Mouse (Mus musculus) adrenal gland, postnatal 14 days (tissue): ENCODE measurements around the gene Rae1. TPM values are rescaled to one million over a fixed set of nuclear protein-coding genes. Genes with fewer than 3 reads are reported as not detected.

ENCODE experiments used
- DNase-seq: peaks from one replicate; pipeline ENCODE4 v3.0.0; 2021; ENCODE audit warnings: mixed read lengths
- long read RNA-seq, 2 experiments: library from polyadenylated mRNA; stranded (forward); transcript quantifications; one replicate each; pipeline ENCODE4 v2.0.0; 2021
- total RNA-seq: library from RNA; stranded (reverse); gene quantifications from 2 replicates; pipeline ENCODE4 v1.2.3, GENCODE M21; 2021

Gene Rae1
- total RNA-seq, result 55.3 and 65.0 TPM in 2 replicates
- long read RNA-seq, experiment 1, transcript Rae1-201 (12 exons, 1,742 nt), result major isoform, 107 of 129 reads
- long read RNA-seq, experiment 1, partial matches to known transcripts, result 7 of 129 reads
- long read RNA-seq, experiment 1, other reads (novel, unspliced or antisense), result 15 of 129 reads
- long read RNA-seq, experiment 2, transcript Rae1-201 (12 exons, 1,742 nt), result major isoform, 78 of 93 reads
- long read RNA-seq, experiment 2, partial matches to known transcripts, result 3 of 93 reads
- long read RNA-seq, experiment 2, other reads (novel, unspliced or antisense), result 11 of 93 reads

DNA sequence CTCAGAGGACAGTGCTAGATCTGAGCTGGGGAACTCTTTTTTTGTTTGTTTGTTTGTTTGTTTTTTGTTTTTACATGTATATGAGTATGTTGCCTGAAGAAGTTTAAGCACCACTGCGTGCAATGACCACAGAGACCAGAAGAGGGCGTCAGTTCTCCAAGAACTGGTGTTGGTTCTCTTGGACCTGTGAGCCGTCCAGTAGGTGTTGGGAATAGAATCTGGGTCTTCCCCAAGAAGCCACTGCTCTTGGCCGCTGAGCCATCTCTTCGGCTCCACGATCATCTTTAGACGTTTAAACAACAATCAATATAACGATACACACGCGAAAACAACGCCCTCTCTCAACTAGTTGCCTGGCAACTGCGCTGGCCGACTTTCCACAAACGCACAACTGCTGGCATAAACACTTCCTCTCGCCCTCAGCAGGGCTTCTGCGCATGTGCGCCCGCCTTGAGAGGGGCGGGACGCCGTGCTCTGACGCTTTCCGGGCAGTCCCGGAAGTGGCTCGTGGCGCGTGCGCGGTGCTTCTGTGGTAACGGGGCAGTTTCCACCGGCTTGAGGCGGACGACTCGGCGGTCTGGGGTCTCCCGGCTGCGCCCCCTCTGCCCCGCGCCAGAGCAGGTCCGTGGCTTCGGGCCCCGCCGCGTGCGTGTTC lies at the start of gene Rae1:
Rae1 (plus strand) TSS at position 488 of the 655 bp plus-strand sequence.
- peak; percentile 100 for DNase-seq

DNA sequence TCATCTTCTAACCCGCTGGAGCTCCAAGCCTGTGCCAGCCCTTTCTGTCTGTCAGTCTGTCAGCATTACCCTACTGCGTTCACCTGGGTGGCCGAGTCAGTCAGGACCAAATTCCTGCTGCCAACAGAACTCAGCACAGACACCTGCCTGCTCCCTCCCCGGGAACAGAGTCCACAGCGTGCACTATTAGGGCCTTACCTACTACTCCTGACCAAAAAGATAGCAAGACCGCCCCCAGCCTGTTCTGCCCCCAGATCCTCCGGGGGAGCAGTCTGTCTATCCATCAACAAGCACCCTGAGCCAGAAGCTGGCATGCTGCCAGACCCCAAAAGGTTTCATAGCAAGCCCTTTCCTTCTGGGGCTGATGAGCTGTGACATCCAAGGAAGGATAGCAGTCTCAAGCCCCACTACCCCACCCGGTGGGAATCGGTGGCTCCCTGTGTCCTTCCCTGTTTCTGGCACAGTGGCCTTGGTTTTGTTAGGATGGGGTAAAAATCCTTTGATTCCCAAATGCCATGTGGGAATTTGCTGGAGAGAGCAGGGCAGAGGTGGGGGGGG lies 49.7 kb upstream of the Rae1 start:
- no peak for DNase-seq

DNA sequence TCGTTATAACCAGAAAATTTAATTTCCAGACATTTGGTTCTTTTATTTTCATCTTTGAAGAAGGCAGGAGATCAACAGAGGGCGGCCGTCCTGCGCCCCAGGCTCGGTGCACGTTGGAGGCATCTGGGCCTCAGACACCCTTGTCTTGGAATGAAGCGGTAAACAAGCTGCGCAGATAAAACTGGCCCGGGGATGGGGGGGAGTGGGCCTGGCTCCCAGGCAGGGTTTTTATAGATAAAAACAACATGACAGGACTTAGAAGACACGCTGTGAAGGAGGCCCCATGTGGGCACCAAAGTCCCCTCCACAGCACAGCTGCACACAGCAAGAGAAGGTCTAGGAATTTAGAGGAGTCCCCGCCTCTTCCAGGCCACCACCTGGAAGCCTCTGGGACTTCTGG lies 49.2 kb upstream of the Rae1 start:
- DNase-seq, result no peak

DNA sequence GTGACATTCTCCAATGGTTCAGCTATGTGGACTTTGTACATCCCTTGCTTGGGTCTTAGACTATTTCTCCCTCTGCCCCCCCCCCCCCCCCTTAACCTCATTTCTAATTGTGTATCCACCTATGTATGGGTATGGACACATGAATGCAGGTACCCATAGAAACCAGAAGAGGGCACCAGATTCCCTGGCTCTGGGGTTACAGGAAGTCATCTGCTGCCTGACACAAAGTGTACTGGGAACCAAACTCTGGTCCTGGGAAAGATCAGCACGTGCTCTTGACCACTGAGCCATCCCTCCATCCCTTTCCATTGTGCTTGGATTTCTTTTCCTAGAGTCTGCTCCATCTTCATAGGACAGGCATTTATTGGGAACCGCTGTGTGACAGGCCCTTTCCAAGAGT lies 47.9 kb upstream of the Rae1 start:
- no peak for DNase-seq

DNA sequence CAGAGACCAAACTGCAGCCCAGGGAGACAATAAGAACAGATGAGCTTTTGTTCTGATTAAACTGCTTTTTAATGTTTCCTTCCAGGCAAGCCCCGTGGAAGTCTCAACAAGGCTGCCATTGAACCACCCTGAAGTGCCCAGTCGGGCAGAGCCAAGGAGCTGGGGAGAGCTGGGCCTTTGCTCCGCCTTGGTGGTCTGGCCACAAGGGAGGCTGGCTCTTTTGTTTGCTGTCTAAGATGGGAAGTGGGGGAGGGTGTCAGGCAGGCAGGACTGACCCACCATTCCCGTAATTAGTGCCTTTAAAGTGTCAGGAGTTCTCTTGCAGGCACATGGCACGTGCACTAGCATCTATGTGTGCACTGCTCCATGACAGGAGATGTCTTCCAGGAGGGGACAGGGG lies 41.3 kb upstream of the Rae1 start:
- no peak for DNase-seq

DNA sequence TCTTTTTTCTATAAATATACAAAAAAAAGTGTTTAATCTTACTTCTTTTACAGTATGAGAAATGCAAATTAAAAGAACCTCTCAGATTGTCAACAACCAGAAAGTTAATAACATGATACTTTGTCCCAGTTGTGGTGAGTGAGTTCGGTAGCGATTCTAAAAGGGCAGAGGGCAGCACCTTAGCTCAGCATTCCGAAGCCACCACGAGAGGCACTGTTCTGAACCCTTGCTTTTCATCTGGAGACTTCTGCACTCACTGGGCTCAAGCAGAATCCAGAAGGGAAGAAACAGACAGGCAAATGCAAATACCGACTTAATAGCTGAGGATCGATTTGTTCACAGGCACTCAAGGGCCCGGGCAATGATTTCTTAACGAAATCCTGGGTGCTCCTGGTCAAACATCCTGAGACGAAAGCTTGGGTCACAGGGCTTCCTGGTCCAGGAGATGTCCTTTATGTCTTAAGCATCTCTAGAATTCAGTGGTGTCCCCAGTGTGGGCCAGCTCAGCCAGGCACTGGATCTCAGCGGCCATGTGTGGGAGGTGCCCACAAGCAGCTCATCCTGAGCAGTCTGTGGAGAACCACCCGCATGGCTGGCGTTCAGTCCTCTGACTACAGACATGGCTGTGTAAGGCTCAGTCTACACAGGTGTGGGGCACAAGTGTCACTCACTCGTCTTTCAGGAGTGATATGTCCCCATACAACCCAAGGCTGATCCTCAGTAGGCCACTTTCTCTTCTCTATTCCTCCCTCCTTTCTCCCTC lies 40.7 kb upstream of the Rae1 start:
- no peak for DNase-seq

DNA sequence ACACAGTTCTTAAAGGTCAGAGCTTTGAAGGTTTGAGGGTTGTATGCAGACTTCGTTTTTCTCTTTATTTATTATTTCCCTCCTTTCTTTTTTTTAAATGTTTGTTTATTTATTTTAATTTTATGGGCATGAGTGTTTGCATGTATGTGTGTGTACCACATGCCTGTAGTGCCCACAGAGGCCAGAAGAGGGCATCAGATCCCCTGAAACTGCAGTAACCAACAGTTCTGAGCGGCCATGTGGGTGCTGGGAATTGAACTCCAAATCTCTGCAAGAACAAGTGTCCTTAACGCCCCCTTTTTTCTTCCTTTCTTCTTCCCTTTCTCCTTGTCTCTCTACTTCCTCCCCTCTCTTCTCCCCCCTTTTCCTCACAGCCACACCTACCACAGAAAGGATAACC lies 39.6 kb upstream of the Rae1 start:
- DNase-seq, result no peak

DNA sequence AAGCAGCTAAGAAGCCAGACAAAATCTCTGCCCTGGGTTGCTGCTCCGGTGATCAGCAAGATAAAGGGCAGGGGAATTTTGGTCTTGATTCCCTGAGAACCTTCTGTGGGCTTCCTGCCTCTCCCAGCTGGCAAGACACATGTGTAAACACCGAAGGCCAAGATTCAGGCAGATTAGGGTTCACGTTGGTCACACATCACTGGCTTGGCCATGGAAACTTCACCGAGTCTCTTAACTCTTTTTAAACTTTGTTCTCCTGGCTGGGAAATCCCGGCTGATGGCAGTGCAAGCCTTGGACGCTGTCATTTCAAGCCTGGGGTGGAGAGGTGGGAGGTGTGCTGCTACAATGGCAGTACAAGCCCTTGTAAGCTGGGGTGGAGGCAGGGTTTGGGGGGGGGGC lies 38.7 kb upstream of the Rae1 start:
- DNase-seq, result no peak

DNA sequence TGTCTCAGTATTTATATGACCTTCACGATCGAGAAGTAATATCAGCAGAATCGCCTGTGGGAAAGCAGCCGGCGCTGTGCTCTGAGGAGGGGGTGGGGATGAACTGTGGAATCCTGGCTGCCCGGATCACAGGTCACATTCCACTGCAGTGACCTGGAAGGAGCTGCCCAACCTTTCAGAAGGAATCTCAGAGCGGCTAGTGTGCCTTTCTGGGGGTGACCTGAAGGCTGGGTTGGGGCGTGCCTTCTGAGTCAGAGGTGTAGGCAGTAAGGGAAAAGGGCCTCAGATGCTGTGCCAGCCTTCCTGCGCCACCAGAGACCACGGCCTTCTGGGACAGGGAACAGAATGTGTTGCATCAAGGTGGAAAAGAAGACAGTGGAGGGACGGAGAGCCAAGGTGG lies 34.7 kb upstream of the Rae1 start:
- DNase-seq, result no peak

DNA sequence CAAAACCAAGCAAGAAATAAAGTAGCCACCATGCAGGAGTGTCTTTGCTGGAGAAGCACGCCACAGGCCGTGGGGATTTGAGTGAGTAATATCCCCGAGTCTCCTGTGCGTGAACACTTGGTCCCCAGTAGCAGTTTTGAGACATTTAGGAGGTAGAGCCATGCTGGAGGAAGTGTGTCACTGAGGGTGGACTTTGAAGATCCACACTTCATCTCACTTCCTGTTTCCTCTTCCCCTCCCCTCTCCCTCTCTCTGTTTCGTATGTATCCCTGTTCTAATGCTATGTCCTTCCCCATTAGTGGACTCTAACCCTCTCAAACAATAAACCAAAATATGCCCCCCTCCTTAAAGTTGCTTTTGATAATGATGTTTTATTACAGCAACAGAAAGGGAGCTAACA lies 33.4 kb upstream of the Rae1 start:
- DNase-seq, result no peak

DNA sequence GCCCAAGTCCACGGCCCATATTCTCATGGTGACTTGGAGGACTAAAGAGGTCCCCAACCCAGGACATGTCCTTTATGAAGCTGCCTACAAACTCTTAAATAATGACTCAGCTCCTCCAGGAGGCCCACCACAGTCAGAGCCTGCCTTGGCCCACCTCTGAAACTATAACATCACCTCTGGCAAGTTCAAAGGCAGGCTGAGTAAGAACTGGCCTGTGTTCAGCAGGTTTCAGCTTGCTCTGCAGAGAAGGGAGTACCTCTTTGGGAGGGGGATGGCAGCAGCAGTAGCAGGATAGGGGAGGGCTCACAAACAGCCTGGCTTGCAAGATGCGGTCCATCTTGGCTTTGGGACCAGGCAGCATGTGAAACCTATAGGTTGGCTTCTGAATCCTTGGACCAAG lies 28.1 kb upstream of the Rae1 start:
- DNase-seq, result no peak

DNA sequence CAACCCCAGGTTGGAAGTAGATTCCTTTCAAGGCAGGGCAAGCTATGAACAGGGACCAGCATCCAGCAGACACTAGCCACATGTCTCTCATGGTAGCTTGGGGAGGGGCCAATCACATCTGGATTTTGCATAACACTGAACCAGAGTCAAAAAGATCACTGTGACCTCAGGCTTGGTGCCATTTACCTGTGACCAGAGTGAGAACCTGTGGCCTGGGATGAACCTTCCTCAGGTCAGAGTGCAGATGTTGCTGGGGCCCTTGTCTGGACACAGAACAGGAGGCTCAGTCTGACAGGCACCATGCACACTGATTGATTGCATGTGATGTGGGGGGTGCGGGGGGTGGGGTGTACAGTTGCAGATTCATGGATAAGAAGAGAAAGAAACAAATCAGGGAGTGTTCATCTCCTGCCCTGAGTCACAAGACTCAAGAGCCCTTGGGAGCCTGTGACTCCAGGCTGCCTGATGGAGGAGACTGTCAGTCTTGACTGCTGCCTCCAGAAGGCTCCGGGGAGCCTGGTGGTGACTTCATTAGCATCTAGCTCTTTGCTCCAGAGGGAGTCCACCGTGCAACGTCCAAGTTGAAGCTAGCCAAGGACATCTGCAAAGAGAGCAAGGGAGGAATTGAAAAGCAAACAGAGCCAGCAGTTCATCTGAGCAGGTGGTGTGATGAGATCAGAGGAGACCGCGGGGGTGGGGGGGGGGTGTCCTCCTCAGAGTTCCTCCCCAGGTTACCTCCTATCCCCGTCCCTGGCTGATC lies 25.9 kb upstream of the Rae1 start:
- DNase-seq, result no peak

DNA sequence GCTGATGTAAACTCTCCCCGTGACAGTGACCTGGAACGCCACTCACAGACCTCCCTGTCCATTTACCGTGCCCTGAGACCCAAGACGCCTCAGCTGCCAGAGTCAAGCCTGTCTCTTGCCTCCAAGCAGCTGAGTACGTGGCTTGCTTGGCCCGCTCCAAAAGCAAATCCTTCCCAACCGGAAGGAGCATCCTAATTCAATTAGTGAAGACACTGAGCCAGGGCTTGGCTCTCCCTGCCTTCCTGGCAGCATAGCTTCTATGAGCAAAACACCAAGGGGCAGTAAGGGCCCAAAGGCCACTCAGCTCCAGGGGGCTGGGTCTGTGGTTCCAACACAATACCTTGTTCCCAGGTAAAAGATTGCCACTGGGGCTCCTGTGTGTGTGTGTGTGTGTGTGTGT lies 25.2 kb upstream of the Rae1 start:
- no peak for DNase-seq

DNA sequence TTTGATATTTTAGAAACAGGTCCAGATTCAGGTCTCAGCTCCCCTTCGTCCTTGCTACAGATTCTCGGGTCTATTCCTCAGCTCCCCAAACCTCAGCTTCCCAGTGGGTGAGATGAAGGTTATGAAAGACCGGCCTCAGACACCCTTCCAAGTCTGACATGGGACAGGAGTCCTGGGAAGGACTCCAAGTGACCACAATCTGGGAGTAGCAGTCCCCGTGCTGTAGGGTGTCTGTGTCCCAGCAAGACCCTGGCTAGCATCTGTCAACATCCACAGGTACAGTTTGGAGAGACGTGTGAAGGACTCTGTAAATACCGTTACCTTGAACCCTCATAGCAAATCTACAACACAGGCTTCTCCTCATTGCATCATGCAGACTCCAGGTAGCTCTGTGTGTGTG lies 24.8 kb upstream of the Rae1 start:
- DNase-seq, result no peak

DNA sequence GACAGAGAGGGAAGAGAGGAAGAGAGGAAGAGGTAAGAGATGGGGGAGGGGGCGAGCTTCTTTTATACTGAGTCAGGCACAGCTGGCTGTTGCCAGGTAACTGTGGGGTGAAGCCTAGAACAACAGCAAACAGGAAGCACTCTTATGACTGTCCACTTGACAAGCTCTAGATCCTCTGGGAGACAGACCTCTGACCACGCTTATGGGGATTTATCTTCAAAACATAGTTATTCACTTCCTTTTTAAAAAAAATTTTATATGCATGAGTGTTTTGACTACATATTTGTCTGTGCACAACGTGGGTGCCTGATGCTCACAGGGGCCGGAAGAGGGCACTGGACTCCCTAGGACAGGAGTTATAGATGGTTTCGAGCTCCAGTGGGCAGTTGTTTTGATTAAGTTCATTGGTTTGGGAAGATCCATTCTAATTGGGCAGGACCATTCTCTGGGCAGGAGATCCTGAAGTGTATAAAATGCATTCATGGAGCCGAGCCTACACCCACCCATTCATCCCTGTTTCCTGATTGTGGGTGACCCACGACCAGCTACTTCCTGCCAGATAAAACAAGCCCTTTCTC lies 23.2 kb upstream of the Rae1 start:
- DNase-seq, result no peak

DNA sequence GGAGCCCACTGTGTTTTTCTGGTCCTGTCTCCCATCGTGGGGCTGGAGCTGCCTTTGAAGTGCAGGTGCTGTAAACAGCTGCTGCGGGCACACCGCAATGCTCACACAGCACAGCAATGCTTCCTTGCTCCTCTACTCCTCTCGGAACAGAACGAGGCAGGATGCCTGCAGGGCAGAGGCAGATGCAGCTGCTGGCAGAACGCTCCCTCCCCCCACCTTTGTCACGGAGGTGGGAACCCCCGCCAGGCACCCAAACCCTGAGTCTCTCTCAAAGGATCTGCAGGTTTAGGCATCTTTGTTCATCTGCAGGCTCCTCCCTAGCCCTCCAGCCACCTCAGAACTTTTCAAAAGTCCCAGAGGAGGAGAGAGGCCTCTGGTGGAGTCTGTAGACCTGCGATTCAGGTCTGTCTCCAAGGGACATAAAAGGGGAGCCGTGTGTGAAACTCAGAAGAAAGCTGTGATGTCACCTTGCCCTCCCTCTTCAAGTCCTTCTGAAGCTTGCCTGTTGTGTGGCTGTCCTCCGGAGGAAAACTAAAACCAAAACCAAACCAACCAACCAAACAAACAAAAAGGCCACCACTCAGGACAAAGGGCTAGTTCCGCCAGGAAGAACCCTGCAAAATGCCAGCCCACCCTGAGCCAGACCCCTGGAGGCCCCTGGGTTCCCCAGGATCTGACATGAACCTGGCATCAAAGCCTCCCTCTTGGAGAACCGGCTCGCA lies 22.3 kb upstream of the Rae1 start, which contains the start of gene Spo11:
Spo11 (plus strand) TSS at position 292 of the 722 bp plus-strand sequence.
- DNase-seq, result no peak

DNA sequence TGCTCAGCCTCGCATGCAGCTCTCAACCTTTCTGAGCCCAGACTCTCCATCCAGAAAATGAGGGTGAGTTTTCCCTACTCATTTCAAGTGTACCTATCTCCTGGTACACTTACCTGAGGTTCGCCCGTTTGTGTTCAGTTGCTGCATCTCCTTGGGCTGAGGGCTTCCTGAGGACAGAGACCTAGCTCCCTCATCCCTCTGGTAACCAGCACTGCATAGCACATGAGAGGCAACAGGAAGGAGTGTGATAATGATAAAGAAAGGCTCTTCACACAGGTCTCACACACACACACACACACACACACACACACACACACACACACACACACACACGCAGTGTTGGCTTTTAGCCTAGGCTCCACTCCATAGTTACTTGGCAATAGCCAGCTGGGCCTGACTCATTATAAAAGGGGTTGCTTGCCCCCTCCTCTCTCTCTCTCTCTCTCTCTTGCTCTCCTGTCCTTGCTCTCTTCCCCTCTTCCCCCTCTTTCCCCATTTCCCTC lies 21.7 kb upstream of the Rae1 start:
- no peak for DNase-seq

DNA sequence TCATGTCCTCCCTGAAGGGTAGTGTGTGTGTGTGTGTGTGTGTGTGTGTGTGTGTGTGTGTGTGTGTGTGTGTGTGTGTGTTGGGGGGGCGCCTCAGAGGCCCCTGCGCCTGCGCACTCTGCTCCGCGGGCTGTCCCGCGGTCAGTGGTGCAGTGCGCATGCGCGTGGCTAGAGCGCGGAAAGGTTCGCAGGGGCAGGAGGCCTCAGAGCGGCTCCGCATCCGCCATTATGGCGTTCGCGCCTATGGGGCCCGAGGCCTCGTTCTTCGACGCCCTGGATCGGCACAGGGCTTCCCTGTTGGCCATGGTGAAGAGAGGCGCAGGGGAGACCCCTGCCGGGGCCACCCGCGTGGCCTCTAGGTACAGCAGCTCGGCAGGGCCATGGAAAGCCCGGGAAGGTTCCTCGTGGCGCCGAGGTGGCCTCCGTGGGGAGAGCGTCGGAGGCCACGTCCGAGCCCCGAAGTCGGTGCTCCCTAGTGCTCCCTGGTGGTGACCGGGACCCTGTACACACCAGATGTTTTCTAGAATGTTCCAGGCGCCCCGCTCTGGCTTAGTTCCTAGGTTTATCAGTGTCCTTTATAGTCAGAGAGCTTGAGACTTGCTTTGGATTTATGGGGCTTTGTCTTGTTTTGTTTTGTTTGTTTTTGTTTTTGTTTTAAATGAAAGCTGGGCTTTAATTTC lies 20.1 kb upstream of the Rae1 start:
- no peak for DNase-seq

DNA sequence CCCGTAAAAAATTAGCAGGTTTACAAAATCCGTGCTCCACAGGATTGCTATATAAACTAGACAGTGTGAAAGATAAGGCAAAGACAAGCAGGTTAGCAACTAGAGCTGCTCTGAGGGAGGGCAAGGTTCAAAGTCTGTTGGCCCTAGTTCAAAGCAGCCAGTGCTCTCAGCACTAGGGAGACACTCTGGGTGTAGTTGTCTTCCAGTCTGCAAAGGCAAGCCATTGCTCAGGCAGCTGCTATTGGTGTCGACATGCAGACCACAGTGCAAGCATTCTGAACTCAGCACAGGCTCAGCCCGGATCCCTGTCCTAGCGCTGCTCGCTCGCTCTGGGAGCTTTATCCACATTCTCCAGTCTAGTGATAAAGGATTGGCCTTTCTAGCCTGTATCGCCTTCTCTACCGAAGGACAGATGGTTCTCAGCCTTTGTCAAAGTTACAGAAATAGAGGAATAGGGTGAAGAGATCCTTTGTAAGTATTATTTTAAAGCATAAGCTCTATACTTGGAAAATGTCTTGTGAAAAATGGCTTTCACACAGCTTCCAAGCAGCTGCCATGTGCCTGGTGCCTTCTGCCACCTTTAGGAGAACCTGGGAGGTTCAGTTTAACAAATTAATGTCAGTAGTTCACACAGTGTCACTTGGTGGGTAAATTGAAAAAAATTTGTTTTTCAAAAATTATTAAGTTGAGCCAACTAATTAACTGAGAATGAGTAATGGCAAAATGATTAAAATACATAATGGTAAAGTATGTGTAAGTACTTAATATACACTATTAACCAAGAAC lies 16.9 kb upstream of the Rae1 start:
- DNase-seq, result no peak

DNA sequence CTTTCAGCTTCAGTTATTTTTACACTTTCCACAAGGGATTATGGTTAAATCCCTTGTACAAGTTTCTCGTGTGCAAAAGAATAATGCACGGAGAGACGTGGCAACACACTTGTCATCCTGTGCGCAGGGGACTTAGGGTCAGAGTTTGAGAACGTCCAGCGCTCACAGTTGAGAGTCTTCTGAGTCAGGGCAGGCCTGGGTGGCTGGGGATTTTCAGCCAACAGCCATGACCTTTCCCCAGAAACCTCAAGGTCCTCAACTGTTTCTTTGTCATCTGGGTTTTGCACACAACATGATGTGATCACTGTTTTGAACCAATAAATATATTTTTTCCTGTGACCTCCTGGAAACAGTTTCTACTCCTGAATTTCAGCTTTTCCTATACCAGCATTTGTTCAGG lies 9.8 kb upstream of the Rae1 start:
- peak; percentile 66 for DNase-seq
